Mouse (Mus musculus): ENCODE results near the gene Rgs2. TPM values are rescaled to one million over a fixed set of nuclear protein-coding genes. Genes with fewer than 3 reads are reported as not detected.

Rgs2 gene
- polyA plus RNA-seq, 1 experiment, result 22.9 TPM

DNA sequence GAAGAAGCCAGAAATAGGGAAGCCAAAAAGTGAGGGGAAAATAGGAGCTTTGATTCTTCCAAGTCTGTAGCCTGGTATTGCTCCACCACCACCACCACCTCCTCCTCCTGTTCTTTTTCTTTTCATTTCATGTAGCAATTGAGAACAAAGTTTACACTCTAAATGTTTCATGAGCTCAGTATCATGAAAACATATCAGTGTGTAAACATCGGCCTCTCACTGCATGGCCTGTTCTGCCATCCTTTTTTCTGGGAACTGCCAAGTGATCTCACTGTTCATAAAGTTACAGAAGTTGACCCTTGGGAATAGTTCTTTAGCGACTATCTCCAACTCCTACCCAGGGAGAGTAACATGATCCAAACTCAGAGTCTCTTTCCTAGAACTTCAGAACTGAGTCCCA is 51.1 kb downstream of the Rgs2 start:
- H3K4me3 ChIP-seq (replicated peaks; ENCODE audit: extremely low read depth, low read depth, low read length), result no peak overlapping the region
- WGBS, result 54% methylated on average over 2 of the region's 2 CpGs
- H3K4me1 ChIP-seq (ENCODE audit: control insufficient read depth, insufficient read depth, low read length), result no peaks in the 10 kb centered on the region; the same call in 1 of the 2 replicates
- TF ChIP-seq POLR2A (IDR thresholded peaks at IDR 0.05; ENCODE audit: borderline replicate concordance, extremely low read depth, low read depth, low read length) (no peak), CTCF (IDR thresholded peaks at IDR 0.05; ENCODE audit: insufficient read depth, low read length) (no peak)
- no peak for DNase-seq

Other genes with a start within 250 kb of the Rgs2 start
- gene Trove2, start 227.1 kb downstream of the Rgs2 start, polyA plus RNA-seq (2012; rRNA removed), result 2.9 and 5.1 TPM in 2 replicates
- gene Uchl5, start 226.9 kb downstream of the Rgs2 start, polyA plus RNA-seq (2012; rRNA removed), result 3.1 and 4.8 TPM in 2 replicates
- not detected in 2 replicates for gene Rgs13, start 173.2 kb upstream of the Rgs2 start, polyA plus RNA-seq (2012; rRNA removed)
- gene Rgs1, start 245.1 kb upstream of the Rgs2 start, polyA plus RNA-seq (2012; rRNA removed), result 0.09 and 0.40 TPM in 2 replicates